Mouse (Mus musculus): ENCODE data around the gene Riok2. TPM values are rescaled to one million over a fixed set of nuclear protein-coding genes. Genes with fewer than 3 reads are reported as not detected.

Gene Riok2
- total RNA-seq, 2 experiments from 2014 or later = 17.7 to 21.8 TPM

- no peak overlapping the region for H3K27ac ChIP-seq
- intact Hi-C loops (cut with DNase I) = no loop called here
- TF ChIP-seq CTCF (IDR thresholded peaks at IDR 0.05) = no peak
- DNase-seq (ENCODE audit: extremely low spot score in 1 of 2, low spot score in 2 of 2) = no peak
- H3K4me3 ChIP-seq = no peak overlapping the region
Measured at GRCm38 (mm10) chr17:17408720-17409478, 34.8 kb downstream of the Riok2 start.

DNA sequence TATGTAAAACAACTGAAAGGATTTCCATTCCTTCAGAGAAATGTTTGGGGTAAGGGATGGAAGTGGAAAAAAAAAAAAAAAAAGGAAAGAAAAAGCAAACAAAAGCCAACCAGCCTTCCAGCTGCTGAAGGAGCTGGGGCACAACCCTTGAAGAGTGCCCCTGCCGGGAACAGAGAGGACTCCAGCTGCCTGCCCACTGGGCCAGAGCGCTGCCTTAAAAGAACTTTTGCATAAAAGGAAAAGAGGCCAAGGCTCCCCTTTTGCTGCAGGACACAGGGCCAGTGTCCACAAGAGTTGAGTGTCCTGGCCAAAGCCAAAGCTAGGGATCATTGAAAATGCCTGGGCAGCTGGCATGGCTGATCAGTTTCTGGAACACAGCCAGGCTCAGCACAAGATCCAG is 35.5 kb downstream of the Riok2 start:
- DNase-seq (ENCODE audit: extremely low spot score in 1 of 2, low spot score in 2 of 2) = peak in 1 of 2 experiments; percentile 29
- Histone ChIP-seq H3K27ac (no peak overlapping the region), H3K4me3 (no peak overlapping the region)
- intact Hi-C loops (cut with DNase I) = no loop called here
- peak; percentile 26 for TF ChIP-seq CTCF (IDR thresholded peaks at IDR 0.05)

GRCm38 (mm10) chr17:17411443-17411842 is 37.3 kb downstream of the Riok2 start:
- no peak for TF ChIP-seq CTCF (IDR thresholded peaks at IDR 0.05)
- intact Hi-C loops (cut with DNase I) = no loop called here
- Histone ChIP-seq H3K27ac (no peak overlapping the region), H3K4me3 (no peak overlapping the region)
- no peak for DNase-seq (ENCODE audit: extremely low spot score in 1 of 2, low spot score in 2 of 2)

- no peak for TF ChIP-seq CTCF (IDR thresholded peaks at IDR 0.05)
- Histone ChIP-seq H3K4me3 (no peak overlapping the region), H3K27ac (no peak overlapping the region)
- no peak for DNase-seq (ENCODE audit: extremely low spot score in 1 of 2, low spot score in 2 of 2)
- intact Hi-C loops (cut with DNase I) = no loop called here
Measured at GRCm38 (mm10) chr17:17412176-17412575, 38.1 kb downstream of the Riok2 start.

GRCm38 (mm10) chr17:17414206-17414605 is 40.1 kb downstream of the Riok2 start:
- DNase-seq (ENCODE audit: extremely low spot score in 1 of 2, low spot score in 2 of 2) = no peak
- H3K27ac ChIP-seq = no peak overlapping the region
- intact Hi-C loops (cut with DNase I) = no loop called here
- H3K4me3 ChIP-seq = no peak overlapping the region
- TF ChIP-seq CTCF (IDR thresholded peaks at IDR 0.05) = no peak

DNA sequence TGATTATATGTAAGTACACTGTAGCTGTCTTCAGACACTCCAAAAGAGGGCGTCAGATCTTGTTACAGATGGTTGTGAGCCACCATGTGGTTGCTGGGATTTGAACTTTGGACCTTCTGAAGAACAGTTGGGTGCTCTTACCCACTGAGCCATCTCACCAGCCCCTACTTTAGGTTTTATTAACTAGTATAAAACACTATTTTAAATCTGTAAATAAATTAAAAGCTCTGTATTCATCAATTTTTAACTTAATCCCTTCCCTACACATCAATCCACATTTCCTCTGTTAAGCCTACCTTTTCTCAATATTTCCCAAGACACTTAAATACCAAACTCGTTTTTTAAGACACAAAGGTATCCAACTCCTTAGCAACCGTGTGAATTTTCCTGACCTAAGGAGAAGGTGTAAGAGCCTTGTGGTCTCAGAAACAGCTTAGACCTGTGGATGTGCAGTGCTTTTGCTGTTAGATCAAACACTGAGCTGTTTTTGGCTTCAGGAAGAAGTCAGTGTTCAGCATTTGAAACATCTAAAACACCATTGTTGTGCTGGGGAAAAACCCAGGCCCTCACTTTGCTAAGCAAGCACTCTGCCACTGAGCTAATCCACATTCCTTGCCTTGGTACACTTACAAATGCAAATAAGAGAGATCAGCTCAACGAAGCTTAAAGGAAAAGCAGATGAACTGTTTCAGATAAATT is 50.6 kb downstream of the Riok2 start:
- intact Hi-C loops (cut with DNase I) = no loop called here
- DNase-seq (ENCODE audit: extremely low spot score in 1 of 2, low spot score in 2 of 2) = no peak
- H3K27ac ChIP-seq = no peak overlapping the region
- H3K4me3 ChIP-seq = no peak overlapping the region
- TF ChIP-seq CTCF (IDR thresholded peaks at IDR 0.05) = no peak

- no peak overlapping the region for H3K27ac ChIP-seq
- TF ChIP-seq CTCF (IDR thresholded peaks at IDR 0.05) = no peak
- H3K4me3 ChIP-seq = no peak overlapping the region
- no peak for DNase-seq (ENCODE audit: extremely low spot score in 1 of 2, low spot score in 2 of 2)
- intact Hi-C loops (cut with DNase I) = no loop called here
Measured at GRCm38 (mm10) chr17:17425308-17425813, 51.3 kb downstream of the Riok2 start.

DNA sequence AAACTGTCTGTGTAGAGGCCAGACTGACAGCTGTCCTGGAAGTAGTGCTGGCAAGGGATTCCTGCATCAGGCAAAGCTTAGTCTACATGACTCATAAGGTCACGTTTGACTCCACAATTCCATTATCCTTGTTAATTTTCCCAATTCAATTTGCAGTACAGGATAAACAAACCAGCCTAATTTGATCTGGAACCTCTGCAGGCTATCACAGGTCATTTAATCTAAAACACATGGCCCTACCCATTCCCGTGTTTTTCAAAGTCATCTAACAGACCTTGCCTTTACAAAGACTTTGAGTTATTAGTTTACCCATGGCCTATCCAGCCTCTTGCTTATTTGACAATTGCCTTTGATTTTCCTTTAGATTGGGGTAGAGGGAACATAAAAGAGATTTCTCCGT is 51.8 kb downstream of the Riok2 start:
- TF ChIP-seq CTCF (IDR thresholded peaks at IDR 0.05) = no peak
- Histone ChIP-seq H3K4me3 (no peak overlapping the region), H3K27ac (no peak overlapping the region)
- no peak for DNase-seq (ENCODE audit: extremely low spot score in 1 of 2, low spot score in 2 of 2)
- intact Hi-C loops (cut with DNase I) = no loop called here

- no peak overlapping the region for H3K4me3 ChIP-seq
- TF ChIP-seq CTCF (IDR thresholded peaks at IDR 0.05) = no peak
- DNase-seq (ENCODE audit: extremely low spot score in 1 of 2, low spot score in 2 of 2) = no peak
- no peak overlapping the region for H3K27ac ChIP-seq
- intact Hi-C loops (cut with DNase I) = no loop called here
Measured at GRCm38 (mm10) chr17:17428888-17429287, 54.8 kb downstream of the Riok2 start.

GRCm38 (mm10) chr17:17433679-17434078 is 59.6 kb downstream of the Riok2 start:
- H3K27ac ChIP-seq = no peak overlapping the region
- no peak for DNase-seq (ENCODE audit: extremely low spot score in 1 of 2, low spot score in 2 of 2)
- TF ChIP-seq CTCF (IDR thresholded peaks at IDR 0.05) = no peak
- H3K4me3 ChIP-seq = no peak overlapping the region
- intact Hi-C loops (cut with DNase I) = no loop called here

GRCm38 (mm10) chr17:17438576-17439191 is 64.6 kb downstream of the Riok2 start:
- intact Hi-C loops (cut with DNase I) = no loop called here
- TF ChIP-seq CTCF (IDR thresholded peaks at IDR 0.05) = no peak
- no peak for DNase-seq (ENCODE audit: extremely low spot score in 1 of 2, low spot score in 2 of 2)
- Histone ChIP-seq H3K27ac (no peak overlapping the region), H3K4me3 (no peak overlapping the region)

- Histone ChIP-seq H3K4me3 (no peak overlapping the region), H3K27ac (no peak overlapping the region)
- intact Hi-C loops (cut with DNase I) = no loop called here
- TF ChIP-seq CTCF (IDR thresholded peaks at IDR 0.05) = no peak
- no peak for DNase-seq (ENCODE audit: extremely low spot score in 1 of 2, low spot score in 2 of 2)
Measured at GRCm38 (mm10) chr17:17441876-17442498, 67.9 kb downstream of the Riok2 start.
